Mouse (Mus musculus) heart, postnatal 14 days (tissue): ENCODE measurements around the gene Man2a1. TPM values are rescaled to one million over a fixed set of nuclear protein-coding genes. Genes with fewer than 3 reads are reported as not detected.

Source experiments
- DNase-seq, 2 experiments: peaks; one replicate each; pipeline ENCODE4 v3.0.0; 2021 to 2022
- intact Hi-C: fragments of 180-260 bp; cut with DNase I; formaldehyde crosslinking; loops from one replicate; pipeline ENCODE4 v1.15.1; 2025
- total RNA-seq, 2 experiments: library from RNA; stranded (reverse); gene quantifications; 2 replicates each; pipeline ENCODE4 v1.2.3; 2021

The Man2a1 gene
- total RNA-seq, 2 experiments from 2014 or later = 25.9 to 28.2 TPM

- intact Hi-C loops = no loop called here
- no peak for DNase-seq
These were observed 187.8 kb downstream of the Man2a1 start for GRCm38 (mm10) chr17:64788301-64788700.

- intact Hi-C loops = no loop called here
- no peak for DNase-seq
These were observed 188.6 kb downstream of the Man2a1 start for GRCm38 (mm10) chr17:64789175-64789574.

GRCm38 (mm10) chr17:64792076-64792475, 191.5 kb downstream of the Man2a1 start:
- intact Hi-C loops = no loop called here
- no peak for DNase-seq

- DNase-seq = no peak
- intact Hi-C loops = no loop called here
These were observed 192.1 kb downstream of the Man2a1 start for GRCm38 (mm10) chr17:64792623-64793022.

- intact Hi-C loops = no loop called here
- no peak for DNase-seq
These were observed 201.8 kb downstream of the Man2a1 start for GRCm38 (mm10) chr17:64802168-64802955.

- no peak for DNase-seq
- intact Hi-C loops = no loop called here
These were observed 202.4 kb downstream of the Man2a1 start for GRCm38 (mm10) chr17:64802956-64803275.

Other genes with a start within 250 kb of the Man2a1 start
- gene 4930583I09Rik, start 235.3 kb downstream of the Man2a1 start, total RNA-seq = not detected